Mouse (Mus musculus): ENCODE results near the gene Tomt. TPM values are rescaled to one million over a fixed set of nuclear protein-coding genes. Genes with fewer than 3 reads are reported as not detected.

Tomt gene
- not detected for polyA plus RNA-seq (2014; fragmentation: Illumina TruSeq; extraction: RNeasy Lipid Tissue Mini Kit (QIAGEN cat#74804); ENCODE audit: low read depth, low replicate concordance)

DNA sequence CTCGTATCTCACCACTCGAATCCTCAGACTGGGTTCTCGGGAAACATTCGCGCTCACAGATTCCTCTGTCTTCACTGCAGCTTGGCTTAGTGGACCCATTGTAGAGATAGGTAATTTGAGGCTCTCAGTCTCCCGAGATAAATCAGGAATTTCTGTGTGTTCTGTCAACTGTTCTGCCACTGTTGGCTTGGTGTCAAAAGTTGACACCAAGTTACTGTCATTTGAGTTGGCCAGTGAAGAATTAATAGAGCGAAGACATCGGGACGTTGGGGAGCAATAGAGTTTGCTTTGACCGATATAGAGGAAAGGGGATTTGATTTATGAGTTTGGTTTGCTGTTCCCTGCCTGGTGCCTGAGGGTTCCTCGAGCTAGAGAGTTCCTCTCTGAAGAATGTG lies at the start of gene Tomt:
Gene Tomt (minus strand): TSS at position 73 of the 395 bp plus-strand sequence.

DNA sequence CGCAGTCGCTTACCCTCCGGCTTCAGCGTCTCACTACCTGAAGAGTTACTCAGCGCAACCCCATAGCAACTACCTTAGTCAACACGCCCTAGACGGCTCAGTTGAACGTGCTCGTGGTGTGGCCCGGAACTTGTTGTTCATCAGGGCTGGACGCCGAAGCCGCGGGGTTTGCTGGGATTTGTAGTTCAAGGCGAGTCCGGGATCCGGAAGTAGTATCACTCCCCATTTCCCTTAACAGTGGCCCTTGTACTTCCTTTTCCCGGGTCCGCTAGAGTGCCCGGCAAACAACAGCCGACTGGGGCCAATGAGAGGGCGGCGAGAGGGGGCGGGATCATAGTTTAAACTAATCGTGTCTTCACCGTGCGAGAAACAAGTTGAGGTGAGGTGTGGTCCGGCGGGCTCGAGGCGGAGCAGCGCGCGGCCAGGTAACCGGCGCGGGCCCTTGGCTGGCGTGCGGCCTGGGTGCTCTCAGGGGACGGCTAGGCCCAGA lies 27.6 kb upstream of the Tomt start, which contains the start of the genes Lrrc51 and Numa1:
Gene Lrrc51 (minus strand): TSS at position 145 of the 490 bp plus-strand sequence.
Gene Numa1 (plus strand): TSS at position 361 of the 490 bp plus-strand sequence.

DNA sequence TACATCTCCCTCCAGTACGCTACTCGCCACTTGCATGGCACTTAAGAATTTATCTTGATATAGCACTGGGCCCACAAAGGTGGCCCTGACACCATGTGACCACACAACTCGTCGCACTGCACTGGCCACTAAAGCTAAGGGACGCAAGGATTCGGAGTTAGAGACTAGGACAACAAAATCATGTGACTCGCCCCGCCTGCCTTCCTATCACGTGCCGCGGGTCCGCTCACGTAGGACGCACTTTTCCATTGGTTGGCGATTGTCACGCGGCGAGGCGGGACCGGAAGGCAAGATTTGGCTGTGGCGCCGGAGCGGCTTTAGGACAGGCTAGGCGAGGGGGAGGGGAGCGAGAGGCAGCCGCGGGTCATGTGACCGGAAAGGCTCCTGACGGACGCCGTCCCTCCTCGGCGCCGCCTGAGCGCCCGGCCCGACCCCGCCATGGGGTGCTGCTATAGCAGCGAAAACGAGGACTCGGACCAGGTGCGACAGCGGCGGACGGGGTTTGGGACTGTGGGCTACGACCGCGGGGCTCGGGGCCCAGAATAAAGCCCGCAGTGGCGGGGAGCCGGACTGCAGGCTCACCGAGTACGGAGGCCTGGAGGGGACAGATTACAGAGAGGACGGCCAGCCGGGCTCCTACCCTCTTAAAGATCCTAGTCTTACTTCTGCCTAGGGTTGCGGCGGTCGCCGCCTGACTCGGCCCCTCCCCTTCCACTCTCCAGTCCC lies 435 bp downstream of the Tomt start, which contains the start of gene Lamtor1:
Gene Lamtor1 (plus strand): TSS at position 344 of the 726 bp plus-strand sequence.

DNA sequence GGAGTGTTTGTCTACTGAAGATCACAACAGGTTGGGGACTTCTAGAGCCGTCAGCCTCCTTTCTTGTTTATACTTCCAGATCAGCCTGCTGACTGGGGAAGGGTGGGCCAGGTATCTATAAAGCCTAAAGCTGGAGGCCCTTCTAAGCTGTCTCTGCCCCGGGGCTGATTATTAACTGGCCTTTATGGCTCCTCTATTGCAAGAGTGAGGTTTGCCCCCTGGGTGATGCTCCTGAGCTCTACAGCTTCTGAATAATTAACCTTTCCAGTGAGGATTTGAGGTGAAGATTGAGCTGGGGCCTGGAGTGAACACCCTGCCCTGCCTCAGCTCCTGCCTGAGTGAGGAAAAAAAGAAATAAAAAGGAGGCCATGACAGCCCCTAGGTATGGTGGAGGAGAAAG lies 35.5 kb downstream of the Tomt start, which contains the start of gene Folr1:
Gene Folr1 (minus strand): TSS at position 160 of the 400 bp plus-strand sequence.

DNA sequence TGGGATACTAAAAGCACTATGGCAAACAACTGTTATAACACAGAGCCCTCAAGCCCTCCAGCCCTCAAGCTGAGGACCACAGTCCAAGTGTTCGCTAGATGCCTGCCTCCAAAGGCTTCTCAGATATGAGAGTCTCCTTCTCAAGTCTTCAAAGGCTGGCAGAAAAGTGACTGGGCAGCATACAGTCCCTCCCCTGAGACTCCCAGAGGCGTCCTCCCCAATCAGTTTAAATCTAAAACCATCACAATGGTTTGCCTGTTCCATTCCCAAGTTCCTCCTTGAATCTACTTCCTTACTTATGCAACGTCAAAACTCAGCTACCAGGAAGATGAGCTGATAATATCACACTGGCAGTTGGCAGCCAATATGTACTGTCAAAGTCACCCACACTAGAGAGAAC lies 42.7 kb downstream of the Tomt start, which contains the start of gene Anapc15:
Gene Anapc15 (plus strand): TSS at position 301 of the 400 bp plus-strand sequence.

DNA sequence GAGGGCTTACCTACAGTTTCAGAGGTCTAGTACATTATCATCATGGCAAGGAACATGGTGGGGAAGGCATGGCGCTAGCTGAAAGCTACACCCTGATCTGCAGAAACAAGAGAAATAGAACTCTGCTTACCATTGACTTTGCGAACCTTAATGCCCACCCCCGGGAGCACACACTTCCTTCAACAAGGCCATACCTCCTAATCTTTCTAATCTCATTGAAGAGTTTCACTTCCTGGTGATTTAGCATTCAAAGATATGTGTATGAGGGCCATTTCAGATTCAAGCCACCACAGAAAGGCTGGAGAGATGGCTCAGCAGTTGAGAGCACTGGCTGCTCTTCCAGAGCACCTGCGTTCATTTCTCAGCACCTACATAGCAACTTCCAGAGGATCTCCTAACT lies 49.1 kb downstream of the Tomt start, which contains the start of gene Folr2:
Gene Folr2 (minus strand): TSS at position 101 of the 400 bp plus-strand sequence.

Other genes starting within 250 kb of the Tomt start
- gene Clpb, start 242.7 kb downstream of the Tomt start, polyA plus RNA-seq (2014; fragmentation: Illumina TruSeq; extraction: RNeasy Lipid Tissue Mini Kit (QIAGEN cat#74804); ENCODE audit: low read depth, low replicate concordance): 5.5 TPM
- not detected for gene Phox2a, start 88.0 kb downstream of the Tomt start, polyA plus RNA-seq (2014; fragmentation: Illumina TruSeq; extraction: RNeasy Lipid Tissue Mini Kit (QIAGEN cat#74804); ENCODE audit: low read depth, low replicate concordance)
- 8.3 TPM for gene Inppl1, start 68.1 kb downstream of the Tomt start, polyA plus RNA-seq (2014; fragmentation: Illumina TruSeq; extraction: RNeasy Lipid Tissue Mini Kit (QIAGEN cat#74804); ENCODE audit: low read depth, low replicate concordance)
- 6.8 TPM for gene Folr2, start 49.2 kb downstream of the Tomt start, polyA plus RNA-seq (2014; fragmentation: Illumina TruSeq; extraction: RNeasy Lipid Tissue Mini Kit (QIAGEN cat#74804); ENCODE audit: low read depth, low replicate concordance)
- gene Anapc15, start 42.6 kb downstream of the Tomt start, polyA plus RNA-seq (2014; fragmentation: Illumina TruSeq; extraction: RNeasy Lipid Tissue Mini Kit (QIAGEN cat#74804); ENCODE audit: low read depth, low replicate concordance): 11.5 TPM
- gene Folr1, start 35.6 kb downstream of the Tomt start, polyA plus RNA-seq (2014; fragmentation: Illumina TruSeq; extraction: RNeasy Lipid Tissue Mini Kit (QIAGEN cat#74804); ENCODE audit: low read depth, low replicate concordance): not detected
- 9.2 TPM for gene Lamtor1, start 455 bp downstream of the Tomt start, polyA plus RNA-seq (2014; fragmentation: Illumina TruSeq; extraction: RNeasy Lipid Tissue Mini Kit (QIAGEN cat#74804); ENCODE audit: low read depth, low replicate concordance)
- 2.3 TPM for gene Lrrc51, start 27.5 kb upstream of the Tomt start, polyA plus RNA-seq (2014; fragmentation: Illumina TruSeq; extraction: RNeasy Lipid Tissue Mini Kit (QIAGEN cat#74804); ENCODE audit: low read depth, low replicate concordance)
- gene Numa1, start 27.8 kb upstream of the Tomt start, polyA plus RNA-seq (2014; fragmentation: Illumina TruSeq; extraction: RNeasy Lipid Tissue Mini Kit (QIAGEN cat#74804); ENCODE audit: low read depth, low replicate concordance): 11.2 TPM
- gene Il18bp, start 112.3 kb upstream of the Tomt start, polyA plus RNA-seq (2014; fragmentation: Illumina TruSeq; extraction: RNeasy Lipid Tissue Mini Kit (QIAGEN cat#74804); ENCODE audit: low read depth, low replicate concordance): 21.1 TPM
- 12.2 TPM for gene Rnf121, start 159.1 kb upstream of the Tomt start, polyA plus RNA-seq (2014; fragmentation: Illumina TruSeq; extraction: RNeasy Lipid Tissue Mini Kit (QIAGEN cat#74804); ENCODE audit: low read depth, low replicate concordance)
- 4.1 TPM for gene Xndc1, start 159.2 kb upstream of the Tomt start, polyA plus RNA-seq (2014; fragmentation: Illumina TruSeq; extraction: RNeasy Lipid Tissue Mini Kit (QIAGEN cat#74804); ENCODE audit: low read depth, low replicate concordance)
- not detected for gene Xntrpc, start 159.4 kb upstream of the Tomt start, polyA plus RNA-seq (2014; fragmentation: Illumina TruSeq; extraction: RNeasy Lipid Tissue Mini Kit (QIAGEN cat#74804); ENCODE audit: low read depth, low replicate concordance)
- gene Trpc2, start 176.8 kb upstream of the Tomt start, polyA plus RNA-seq (2014; fragmentation: Illumina TruSeq; extraction: RNeasy Lipid Tissue Mini Kit (QIAGEN cat#74804); ENCODE audit: low read depth, low replicate concordance): not detected
- gene Art1, start 195.4 kb upstream of the Tomt start, polyA plus RNA-seq (2014; fragmentation: Illumina TruSeq; extraction: RNeasy Lipid Tissue Mini Kit (QIAGEN cat#74804); ENCODE audit: low read depth, low replicate concordance): not detected
- gene Art5, start 203.1 kb upstream of the Tomt start, polyA plus RNA-seq (2014; fragmentation: Illumina TruSeq; extraction: RNeasy Lipid Tissue Mini Kit (QIAGEN cat#74804); ENCODE audit: low read depth, low replicate concordance): not detected
- gene Chrna10, start 210.5 kb upstream of the Tomt start, polyA plus RNA-seq (2014; fragmentation: Illumina TruSeq; extraction: RNeasy Lipid Tissue Mini Kit (QIAGEN cat#74804); ENCODE audit: low read depth, low replicate concordance): not detected

All from liver, adult 10 weeks (tissue).